Mouse (Mus musculus): Measurements from ENCODE around the gene Faf2. TPM values are rescaled to one million over a fixed set of nuclear protein-coding genes. Genes with fewer than 3 reads are reported as not detected.
A peak's percentile ranks its signal among the peaks of the same experiment; 100 is the strongest.

Faf2 gene
- 95.3 and 103 TPM in 2 replicates for polyA plus RNA-seq (2014; fragmentation: Nextera tagmentation; extraction: Ambion mirVana)

- Histone ChIP-seq H3K27ac (ENCODE audit: low read depth) (peak within 1 kb of the TSS; percentile 80), H3K9ac (ENCODE audit: low read length) (peak within 1 kb of the TSS; percentile 92), H3K9me3 (ENCODE audit: control insufficient read depth, low read length) (no peaks in the 10 kb centered on the region), H3K4me1 (replicated peaks; ENCODE audit: control insufficient read depth, insufficient read depth, low read length) (peaks cover 16% of the 10 kb centered on the region), H3K4me2 (ENCODE audit: low read length) (peak within 1 kb of the TSS; percentile 89), H3K27me3 (replicated peaks; ENCODE audit: control insufficient read depth, insufficient read depth, low read length) (no peaks in the 10 kb centered on the region), H3K4me3 (ENCODE audit: low read depth, low read length) (peak within 1 kb of the TSS; percentile 98), H3K36me3 (ENCODE audit: control insufficient read depth, insufficient read depth, low read length) (no peaks in the 10 kb centered on the region)
- ATAC-seq (replicated peaks; ENCODE audit: low FRiP score, low TSS enrichment, low read depth) (peak; percentile 95), DNase-seq (ENCODE audit: low spot score) (peak; percentile 100)
- WGBS = 10% methylated on average over 44 of the region's 44 CpGs
These were observed at the start of gene Faf2 for GRCm38 (mm10) chr13:54621155-54621932. Gene Faf2 (plus strand): TSS chr13:54621784.

- peaks cover 14% of the 10 kb centered on the region for H3K36me3 ChIP-seq (ENCODE audit: control insufficient read depth, insufficient read depth, low read length)
- no peak overlapping the region for H3K4me2 ChIP-seq (ENCODE audit: low read length)
- H3K9ac ChIP-seq (ENCODE audit: low read length) = no peak overlapping the region
- H3K9me3 ChIP-seq (ENCODE audit: control insufficient read depth, low read length) = no peaks in the 10 kb centered on the region
- H3K4me1 ChIP-seq (replicated peaks; ENCODE audit: control insufficient read depth, insufficient read depth, low read length) = peaks cover 6% of the 10 kb centered on the region
- WGBS = 83% methylated on average over 4 of the region's 4 CpGs
- H3K4me3 ChIP-seq (ENCODE audit: low read depth, low read length) = no peak overlapping the region
- ATAC-seq (replicated peaks; ENCODE audit: low FRiP score, low TSS enrichment, low read depth) = no peak
- H3K27me3 ChIP-seq (replicated peaks; ENCODE audit: control insufficient read depth, insufficient read depth, low read length) = no peaks in the 10 kb centered on the region
- no peak overlapping the region for H3K27ac ChIP-seq (ENCODE audit: low read depth)
- DNase-seq (ENCODE audit: low spot score) = no peak
These were observed 49.0 kb upstream of the Faf2 start for GRCm38 (mm10) chr13:54572621-54573020.

DNA sequence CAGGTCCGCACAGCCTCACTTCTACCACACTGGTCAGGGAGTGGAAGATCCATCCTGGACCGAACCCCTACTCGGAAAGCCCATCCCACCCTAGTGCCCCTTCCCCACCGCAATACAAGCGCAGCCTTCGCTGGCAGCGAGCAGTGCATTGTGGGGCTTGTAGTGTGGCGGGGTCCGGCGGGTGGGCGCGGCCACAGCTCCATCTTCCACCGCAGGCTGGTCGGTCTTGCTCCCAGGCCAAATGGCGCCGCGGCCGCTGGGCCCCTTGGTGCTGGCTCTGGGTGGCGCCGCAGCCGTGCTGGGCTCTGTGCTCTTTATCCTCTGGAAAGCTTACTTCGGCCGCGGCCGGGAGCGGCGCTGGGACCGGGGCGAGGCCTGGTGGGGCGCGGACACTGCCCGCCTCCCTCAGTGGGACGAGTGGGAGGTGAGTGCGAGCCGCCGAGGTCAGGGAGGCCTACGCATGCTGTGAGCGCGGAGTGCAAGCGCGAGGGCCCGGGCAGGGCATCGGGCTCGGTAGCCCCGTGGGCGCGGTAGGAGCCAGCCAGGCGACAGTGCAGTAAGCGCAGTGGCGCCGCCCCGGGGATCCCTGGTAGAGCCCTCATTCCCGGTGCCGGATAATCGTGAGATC lies 46.6 kb upstream of the Faf2 start, which contains the start of gene Arl10:
TSS of gene Arl10 (plus strand) at position 162 of the 628 bp plus-strand sequence.
- ATAC-seq (replicated peaks; ENCODE audit: low FRiP score, low TSS enrichment, low read depth) (peak; percentile 86), DNase-seq (ENCODE audit: low spot score) (peak; percentile 84)
- Histone ChIP-seq H3K4me2 (ENCODE audit: low read length) (peak within 1 kb of the TSS; percentile 95), H3K27ac (ENCODE audit: low read depth) (peak within 1 kb of the TSS; percentile 64; the same call in 1 of the 2 replicates), H3K9ac (ENCODE audit: low read length) (peak within 1 kb of the TSS; percentile 85), H3K4me3 (ENCODE audit: low read depth, low read length) (peak within 1 kb of the TSS; percentile 96), H3K36me3 (ENCODE audit: control insufficient read depth, insufficient read depth, low read length) (peaks cover 37% of the 10 kb centered on the region), H3K9me3 (ENCODE audit: control insufficient read depth, low read length) (no peaks in the 10 kb centered on the region), H3K4me1 (replicated peaks; ENCODE audit: control insufficient read depth, insufficient read depth, low read length) (peaks cover 6% of the 10 kb centered on the region), H3K27me3 (replicated peaks; ENCODE audit: control insufficient read depth, insufficient read depth, low read length) (no peaks in the 10 kb centered on the region)
- WGBS = under 1% methylated on average over 54 of the region's 55 CpGs

DNA sequence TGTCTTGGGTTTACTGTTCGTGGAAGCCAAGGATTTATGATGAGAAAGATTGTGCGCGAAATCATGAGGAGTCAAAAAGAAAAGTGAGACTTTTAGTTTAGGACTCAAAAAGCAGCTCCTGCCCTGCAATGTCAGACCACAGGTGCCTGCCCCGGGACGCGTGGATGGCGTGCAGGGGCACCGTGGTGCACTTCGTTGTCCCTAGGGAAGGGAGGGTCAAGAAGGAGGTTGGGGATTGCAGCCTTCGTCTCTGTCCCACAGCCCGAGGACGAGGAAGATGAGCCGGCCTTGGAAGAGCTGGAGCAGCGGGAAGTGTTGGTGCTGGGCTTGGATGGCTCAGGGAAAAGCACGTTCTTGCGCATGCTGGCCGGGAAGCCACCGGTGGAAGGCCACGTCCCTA lies 46.1 kb upstream of the Faf2 start:
- WGBS = 3% methylated on average over 19 of the region's 19 CpGs
- Histone ChIP-seq H3K4me1 (replicated peaks; ENCODE audit: control insufficient read depth, insufficient read depth, low read length) (peaks cover 6% of the 10 kb centered on the region), H3K27ac (ENCODE audit: low read depth) (no peak overlapping the region; the same call in 1 of the 2 replicates), H3K9ac (ENCODE audit: low read length) (peak overlapping the region; percentile 85), H3K4me2 (ENCODE audit: low read length) (peak overlapping the region; percentile 95), H3K27me3 (replicated peaks; ENCODE audit: control insufficient read depth, insufficient read depth, low read length) (no peaks in the 10 kb centered on the region), H3K36me3 (ENCODE audit: control insufficient read depth, insufficient read depth, low read length) (peaks cover 41% of the 10 kb centered on the region), H3K9me3 (ENCODE audit: control insufficient read depth, low read length) (no peaks in the 10 kb centered on the region), H3K4me3 (ENCODE audit: low read depth, low read length) (peak overlapping the region; percentile 96)
- ATAC-seq (replicated peaks; ENCODE audit: low FRiP score, low TSS enrichment, low read depth) (peak; percentile 25; the same call in 1 of the 2 replicates), DNase-seq (ENCODE audit: low spot score) (peak; percentile 62)

GRCm38 (mm10) chr13:54577652-54578507 lies 43.7 kb upstream of the Faf2 start:
- DNase-seq (ENCODE audit: low spot score) (no peak), ATAC-seq (replicated peaks; ENCODE audit: low FRiP score, low TSS enrichment, low read depth) (no peak)
- 83% methylated on average over 21 of the region's 21 CpGs for WGBS
- Histone ChIP-seq H3K27me3 (replicated peaks; ENCODE audit: control insufficient read depth, insufficient read depth, low read length) (no peaks in the 10 kb centered on the region), H3K9me3 (ENCODE audit: control insufficient read depth, low read length) (no peaks in the 10 kb centered on the region), H3K36me3 (ENCODE audit: control insufficient read depth, insufficient read depth, low read length) (peaks cover 63% of the 10 kb centered on the region), H3K4me2 (ENCODE audit: low read length) (no peak overlapping the region), H3K4me1 (replicated peaks; ENCODE audit: control insufficient read depth, insufficient read depth, low read length) (peaks cover 6% of the 10 kb centered on the region), H3K4me3 (ENCODE audit: low read depth, low read length) (no peak overlapping the region), H3K27ac (ENCODE audit: low read depth) (no peak overlapping the region), H3K9ac (ENCODE audit: low read length) (no peak overlapping the region)

DNA sequence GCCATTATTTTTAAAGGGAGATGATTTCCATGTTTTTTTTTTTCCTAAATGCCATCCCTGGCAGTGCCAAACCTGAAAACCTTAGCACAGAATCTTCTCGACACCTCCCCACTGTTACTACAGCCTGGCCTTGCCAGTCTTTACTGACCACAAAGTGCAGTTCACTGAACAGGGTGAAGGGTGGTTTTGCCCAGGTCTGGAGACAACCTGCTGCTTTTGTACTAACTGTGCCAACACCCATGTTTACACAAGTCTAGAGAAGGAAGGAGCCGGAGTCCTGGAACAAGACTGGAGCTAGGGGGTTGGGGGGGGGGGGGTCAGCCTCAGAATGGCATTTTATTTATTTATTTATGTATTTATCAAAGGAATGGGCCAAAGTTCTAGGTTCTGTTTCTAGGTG lies 40.2 kb upstream of the Faf2 start:
- WGBS = 70% methylated on average over 2 of the region's 2 CpGs
- Histone ChIP-seq H3K27me3 (replicated peaks; ENCODE audit: control insufficient read depth, insufficient read depth, low read length) (no peaks in the 10 kb centered on the region), H3K4me1 (replicated peaks; ENCODE audit: control insufficient read depth, insufficient read depth, low read length) (no peaks in the 10 kb centered on the region), H3K4me2 (ENCODE audit: low read length) (no peak overlapping the region), H3K9ac (ENCODE audit: low read length) (no peak overlapping the region), H3K27ac (ENCODE audit: low read depth) (no peak overlapping the region), H3K36me3 (ENCODE audit: control insufficient read depth, insufficient read depth, low read length) (peaks cover 95% of the 10 kb centered on the region), H3K9me3 (ENCODE audit: control insufficient read depth, low read length) (no peaks in the 10 kb centered on the region), H3K4me3 (ENCODE audit: low read depth, low read length) (no peak overlapping the region)
- ATAC-seq (replicated peaks; ENCODE audit: low FRiP score, low TSS enrichment, low read depth) (no peak), DNase-seq (ENCODE audit: low spot score) (no peak)

DNA sequence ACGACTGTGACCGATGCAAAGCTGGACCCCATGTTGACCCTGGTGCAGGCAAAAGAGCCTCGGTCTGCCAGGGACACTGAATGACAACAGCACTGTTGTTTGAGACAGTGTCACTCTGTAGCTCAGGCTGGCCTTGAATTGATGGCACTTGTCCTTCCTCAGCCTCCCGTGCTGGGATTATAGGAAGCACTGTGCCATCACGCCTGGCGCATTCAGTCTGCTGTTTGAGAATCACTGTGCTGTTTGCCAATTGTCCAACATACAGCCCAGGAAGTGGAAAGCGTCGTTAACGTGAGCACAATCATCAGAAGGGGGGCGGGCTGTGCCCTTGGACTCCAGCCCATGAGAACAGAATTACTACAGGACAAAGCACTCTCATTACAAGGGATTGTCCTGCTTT lies 39.5 kb upstream of the Faf2 start:
- WGBS = 73% methylated on average over 10 of the region's 10 CpGs
- H3K27ac ChIP-seq (ENCODE audit: low read depth) = no peak overlapping the region

GRCm38 (mm10) chr13:54582860-54583259 lies 38.7 kb upstream of the Faf2 start:
- no peak overlapping the region for H3K27ac ChIP-seq (ENCODE audit: low read depth)
- no peaks in the 10 kb centered on the region for H3K4me1 ChIP-seq (replicated peaks; ENCODE audit: control insufficient read depth, insufficient read depth, low read length)
- H3K36me3 ChIP-seq (ENCODE audit: control insufficient read depth, insufficient read depth, low read length) = peaks cover 88% of the 10 kb centered on the region
- H3K4me3 ChIP-seq (ENCODE audit: low read depth, low read length) = no peak overlapping the region
- no peak overlapping the region for H3K9ac ChIP-seq (ENCODE audit: low read length)
- no peaks in the 10 kb centered on the region for H3K27me3 ChIP-seq (replicated peaks; ENCODE audit: control insufficient read depth, insufficient read depth, low read length)
- WGBS = 88% methylated on average over 5 of the region's 5 CpGs
- H3K4me2 ChIP-seq (ENCODE audit: low read length) = no peak overlapping the region
- H3K9me3 ChIP-seq (ENCODE audit: control insufficient read depth, low read length) = no peaks in the 10 kb centered on the region
- ATAC-seq (replicated peaks; ENCODE audit: low FRiP score, low TSS enrichment, low read depth) = no peak
- no peak for DNase-seq (ENCODE audit: low spot score)

More for the DNA sequence above, 39.5 kb upstream of the Faf2 start:
- Histone ChIP-seq H3K27me3 (replicated peaks; ENCODE audit: control insufficient read depth, insufficient read depth, low read length) (no peaks in the 10 kb centered on the region), H3K9ac (ENCODE audit: low read length) (no peak overlapping the region), H3K4me1 (replicated peaks; ENCODE audit: control insufficient read depth, insufficient read depth, low read length) (no peaks in the 10 kb centered on the region), H3K4me3 (ENCODE audit: low read depth, low read length) (no peak overlapping the region), H3K9me3 (ENCODE audit: control insufficient read depth, low read length) (no peaks in the 10 kb centered on the region), H3K36me3 (ENCODE audit: control insufficient read depth, insufficient read depth, low read length) (peaks cover 89% of the 10 kb centered on the region), H3K4me2 (ENCODE audit: low read length) (no peak overlapping the region)
- ATAC-seq (replicated peaks; ENCODE audit: low FRiP score, low TSS enrichment, low read depth) (no peak), DNase-seq (ENCODE audit: low spot score) (no peak)
